Mouse (Mus musculus) lung, embryonic 14.5 days (tissue): Measurements from ENCODE around the gene Inpp4a. TPM values are rescaled to one million over a fixed set of nuclear protein-coding genes. Genes with fewer than 3 reads are reported as not detected.
A peak's percentile ranks its signal among the peaks of the same experiment; 100 is the strongest.

Source experiments
- ATAC-seq: fragments of 200-750 bp; cut with Nextera tagmentation; 2 replicates; pipeline ENCODE4 v1.8.0; 2017; ENCODE audit warnings: mild to moderate bottlenecking, moderate TSS enrichment, moderate library complexity; ENCODE audit not compliant: insufficient read depth
- DNase-seq: peaks from one replicate; pipeline ENCODE4 v3.0.0-alpha.2; 2015
- H3K27ac ChIP-seq: fragments of 300-500 bp; sonication (generic); 2 replicates; pipeline ENCODE4 v1.5.1; 2014; ENCODE audit warnings: low read depth, mild to moderate bottlenecking, moderate library complexity
- H3K27me3 ChIP-seq: fragments of 300-500 bp; sonication (generic); 2 replicates; pipeline ENCODE4 v1.6.1; 2014; ENCODE audit warnings: low read length, control low read depth; ENCODE audit not compliant: insufficient read depth
- H3K36me3 ChIP-seq: fragments of 300-500 bp; sonication (generic); 2 replicates; pipeline ENCODE4 v1.6.1; 2014; ENCODE audit warnings: control low read depth; ENCODE audit not compliant: insufficient read depth
- H3K4me1 ChIP-seq: fragments of 300-500 bp; sonication (generic); 2 replicates; pipeline ENCODE4 v1.6.1; 2014; ENCODE audit warnings: antibody characterized with exemption, control low read depth; ENCODE audit not compliant: insufficient read depth
- H3K4me2 ChIP-seq: fragments of 300-500 bp; sonication (generic); 2 replicates; pipeline ENCODE4 v1.6.1; 2014; ENCODE audit warnings: mild to moderate bottlenecking
- H3K4me3 ChIP-seq: fragments of 300-500 bp; sonication (generic); 2 replicates; pipeline ENCODE4 v1.5.1; 2014; ENCODE audit warnings: low read depth, low read length
- H3K9ac ChIP-seq: fragments of 300-500 bp; sonication (generic); 2 replicates; pipeline ENCODE4 v1.6.1; 2014
- H3K9me3 ChIP-seq: fragments of 300-500 bp; sonication (generic); 2 replicates; pipeline ENCODE4 v1.6.1; 2016; ENCODE audit warnings: low read depth, low read length, control low read depth
- CTCF ChIP-seq: IDR thresholded peaks from 2 replicates; pipeline ENCODE4 v1.5.1; 2016; ENCODE audit warnings: antibody characterized with exemption, low read depth
- WGBS: fragments of 180-500 bp; shearing (Covaris S2); extraction: QIAGEN DNeasy Blood & Tissue Kit; methylation state at CpG from one replicate; pipeline ENCODE4 v1.1.7; 2014; 5-methylcytosine and 5-hydroxymethylcytosine counted together
- polyA plus RNA-seq: library from polyadenylated mRNA; unstranded; fragments of >200 nt; fragmentation: Nextera tagmentation; extraction: Ambion mirVana; gene quantifications from 2 replicates; pipeline ENCODE4 v1.2.1, GENCODE M21; 2014

Inpp4a gene
- polyA plus RNA-seq, 1 experiment from 2014 or later, result 11.1 TPM

GRCm38 (mm10) chr1:37427144-37427875 lies 127.6 kb downstream of the Inpp4a start:
- DNase-seq (no peak), ATAC-seq (no peak)
- no peak for TF ChIP-seq CTCF
- no peak overlapping the region for H3K27ac ChIP-seq
- 94% methylated on average over 8 of the region's 8 CpGs for WGBS
- peaks cover 21% of the 10 kb centered on the region for H3K36me3 ChIP-seq
- no peak overlapping the region for H3K4me2 ChIP-seq
- H3K9ac ChIP-seq, result no peak overlapping the region
- no peaks in the 10 kb centered on the region; the same call in 1 of the 2 replicates for H3K9me3 ChIP-seq
- no peaks in the 10 kb centered on the region for H3K27me3 ChIP-seq
- no peak overlapping the region for H3K4me3 ChIP-seq
- 0 out of 2 replicates have a peak, but pooled peaks cover 3% of the 10 kb centered on the region for H3K4me1 ChIP-seq

GRCm38 (mm10) chr1:37428911-37429310 lies 129.2 kb downstream of the Inpp4a start:
- Histone ChIP-seq H3K4me2 (peak overlapping the region; percentile 69), H3K9ac (peak overlapping the region; percentile 83), H3K27me3 (no peaks in the 10 kb centered on the region), H3K9me3 (no peaks in the 10 kb centered on the region), H3K4me1 (0 out of 2 replicates have a peak, but pooled peaks cover 3% of the 10 kb centered on the region), H3K4me3 (peak overlapping the region; percentile 88), H3K27ac (no peak overlapping the region), H3K36me3 (peaks cover 35% of the 10 kb centered on the region)
- WGBS, result 79% methylated on average over 2 of the region's 2 CpGs
- no peak for TF ChIP-seq CTCF
- DNase-seq, result no peak
- no peak for ATAC-seq

DNA sequence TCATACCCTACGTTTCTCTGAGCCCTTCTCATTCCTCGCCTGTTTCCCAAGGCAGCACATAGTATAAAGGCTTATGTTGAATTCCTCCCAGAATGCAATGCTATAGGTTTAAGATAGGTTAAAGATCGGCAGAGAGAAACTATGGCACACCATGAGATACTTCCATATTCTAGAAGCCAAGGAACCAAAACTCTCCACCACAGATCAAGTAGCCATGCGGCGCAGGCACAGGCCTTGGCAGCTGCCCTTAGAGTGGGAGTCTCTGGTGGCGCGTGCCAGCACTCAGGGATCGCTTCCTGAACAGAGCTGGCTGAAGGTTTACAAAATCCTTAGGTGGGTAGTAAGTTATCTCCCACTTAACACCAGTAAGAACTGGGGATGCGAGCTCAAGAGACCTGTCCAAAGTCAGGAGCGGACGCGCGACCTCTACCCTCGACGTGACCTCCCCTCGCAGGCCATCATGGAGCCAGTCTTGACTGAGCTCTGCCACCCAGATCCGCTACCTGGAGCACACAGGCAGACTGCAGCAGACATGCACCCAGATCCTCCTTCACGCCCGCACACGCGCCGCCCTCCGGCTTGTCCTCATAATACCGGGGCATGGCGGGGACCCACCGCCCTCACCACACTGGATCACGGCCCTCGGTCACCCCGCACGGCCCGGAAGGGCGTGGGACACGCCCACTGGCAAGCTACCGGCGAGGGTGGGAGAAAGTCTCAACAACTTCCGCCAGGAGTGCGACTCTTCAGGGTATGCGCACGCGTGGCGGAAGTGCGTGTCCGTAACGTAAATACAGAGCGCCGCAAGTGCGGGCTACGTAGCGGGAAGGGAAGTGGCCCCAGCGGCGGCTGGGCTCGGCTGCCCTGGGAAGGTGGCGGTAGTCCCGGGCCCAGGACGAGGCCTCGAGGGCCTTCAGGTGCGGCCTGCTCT lies 130.0 kb downstream of the Inpp4a start, which contains the start of the genes Coa5 and Unc50:
Coa5 (minus strand) TSS at position 738 of the 931 bp plus-strand sequence.
Unc50 (plus strand) TSS at position 774 of the 931 bp plus-strand sequence.
- ATAC-seq (peak; percentile 99), DNase-seq (peak; percentile 98)
- Histone ChIP-seq H3K4me2 (peak within 1 kb of the TSS; percentile 69), H3K4me3 (peak within 1 kb of the TSS; percentile 88), H3K9ac (peak within 1 kb of the TSS; percentile 83), H3K36me3 (peaks cover 32% of the 10 kb centered on the region), H3K9me3 (no peaks in the 10 kb centered on the region), H3K27me3 (no peaks in the 10 kb centered on the region), H3K27ac (peak within 1 kb of the TSS; percentile 83), H3K4me1 (0 out of 2 replicates have a peak, but pooled peaks cover 3% of the 10 kb centered on the region)
- WGBS, result 2% methylated on average over 57 of the region's 57 CpGs
- peak; percentile 45; the same call in 1 of the 2 replicates for TF ChIP-seq CTCF

DNA sequence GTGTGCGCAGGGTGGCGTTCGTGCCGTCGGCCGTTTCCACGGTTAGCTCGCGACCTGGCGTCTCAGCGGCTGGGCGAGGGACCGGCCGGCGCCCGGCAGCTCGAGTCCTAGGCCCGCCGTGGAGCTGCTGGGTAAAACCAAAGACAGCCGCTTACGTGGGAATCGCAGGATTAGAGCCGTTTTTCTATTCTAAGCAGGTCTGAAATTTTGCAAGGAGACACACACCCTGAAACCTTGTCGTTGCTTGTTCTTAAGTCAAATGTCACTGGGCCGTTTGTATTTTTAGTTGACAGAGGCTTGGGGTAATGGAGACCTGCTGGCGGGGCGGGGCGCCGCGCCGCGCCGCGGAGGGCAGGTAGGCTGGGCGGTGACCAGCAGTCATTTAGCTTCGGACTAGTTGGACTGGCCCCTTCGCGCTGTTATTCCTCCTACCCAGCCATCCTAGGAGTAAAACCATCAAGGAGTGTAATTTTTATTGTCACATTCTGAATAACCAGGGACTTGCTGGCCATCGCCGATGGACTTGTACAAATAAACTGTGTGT lies 130.7 kb downstream of the Inpp4a start:
- Histone ChIP-seq H3K9ac (peak overlapping the region; percentile 83), H3K36me3 (peaks cover 34% of the 10 kb centered on the region), H3K9me3 (no peaks in the 10 kb centered on the region), H3K27me3 (no peaks in the 10 kb centered on the region), H3K4me2 (peak overlapping the region; percentile 69), H3K4me3 (peak overlapping the region; percentile 88), H3K27ac (peak overlapping the region; percentile 83), H3K4me1 (0 out of 2 replicates have a peak, but pooled peaks cover 3% of the 10 kb centered on the region)
- ATAC-seq, result peak; percentile 51; the same call in 1 of the 2 replicates
- under 1% methylated on average over 40 of the region's 40 CpGs for WGBS
- DNase-seq, result no peak
- TF ChIP-seq CTCF, result no peak

DNA sequence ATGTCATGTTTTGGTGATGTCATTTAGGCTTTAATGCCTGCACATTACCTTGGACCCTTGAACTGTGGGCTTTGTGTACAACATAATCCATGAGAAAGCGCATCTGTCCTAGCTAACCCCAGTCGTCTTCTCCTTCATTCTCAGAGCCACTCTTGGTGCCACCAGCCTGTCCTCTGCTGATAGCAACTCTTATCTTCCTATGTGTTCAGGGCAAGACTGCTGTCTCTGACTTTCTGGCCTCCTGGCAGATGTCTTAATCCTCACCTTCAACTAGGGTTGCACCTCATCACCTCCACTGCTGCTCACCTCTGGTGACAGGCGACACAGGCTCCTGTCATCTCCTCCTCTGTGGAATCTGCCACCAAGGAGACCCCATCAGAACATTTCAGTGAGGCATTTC lies 136.8 kb downstream of the Inpp4a start:
- Histone ChIP-seq H3K4me2 (no peak overlapping the region), H3K36me3 (peaks cover 83% of the 10 kb centered on the region), H3K4me3 (no peak overlapping the region), H3K9ac (no peak overlapping the region), H3K27me3 (no peaks in the 10 kb centered on the region), H3K27ac (no peak overlapping the region), H3K9me3 (no peaks in the 10 kb centered on the region), H3K4me1 (no peaks in the 10 kb centered on the region)
- TF ChIP-seq CTCF, result no peak
- DNase-seq (no peak), ATAC-seq (no peak)
- WGBS, result 87% methylated on average over 3 of the region's 3 CpGs

GRCm38 (mm10) chr1:37442848-37443835 lies 143.5 kb downstream of the Inpp4a start:
- ATAC-seq (no peak), DNase-seq (no peak)
- Histone ChIP-seq H3K27me3 (no peaks in the 10 kb centered on the region), H3K4me1 (no peaks in the 10 kb centered on the region), H3K27ac (no peak overlapping the region), H3K4me3 (no peak overlapping the region), H3K4me2 (no peak overlapping the region), H3K36me3 (peaks cover 31% of the 10 kb centered on the region), H3K9me3 (no peaks in the 10 kb centered on the region), H3K9ac (no peak overlapping the region)
- no peak for TF ChIP-seq CTCF
- WGBS, result 90% methylated on average over 16 of the region's 16 CpGs
